ENCODE assay signal across 27 mouse cellular contexts in the genomic region with DNA sequence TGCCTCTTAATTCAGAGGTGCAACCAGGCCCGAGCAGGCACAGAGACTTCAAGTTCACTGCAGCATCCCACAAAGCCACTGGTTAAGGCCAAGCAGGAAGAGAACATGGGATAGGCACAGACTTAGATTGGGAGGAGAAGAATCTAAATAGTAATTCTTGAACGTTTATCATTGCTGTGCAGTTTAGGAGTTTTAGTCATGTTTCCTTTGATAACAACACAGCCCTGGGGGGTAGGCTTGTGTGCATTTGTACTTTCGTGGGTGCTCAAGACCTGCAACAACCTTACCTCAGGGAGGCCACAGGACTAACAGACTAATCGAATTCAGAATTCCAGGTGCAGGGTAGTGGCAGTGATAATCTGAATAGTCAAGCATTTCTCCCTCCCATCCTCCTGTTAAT.
A peak's percentile ranks its signal among the peaks of the same experiment; 100 is the strongest.
DNase-seq lines count a peak whose midpoint lies in the region; ATAC-seq lines count a peak whose summit lies in the region.
"Had no signal": no experiment of that assay in that cellular context is flagged by ENCODE, and none has a peak within 500 bp of the region (broad histone marks: within the 10 kb centered on the region; RNA-seq: fewer than 3 reads in every experiment).

No protein-coding gene starts in this region.

- DNase-seq in MEL-GATA-1-ER (ENCODE audit: extremely low read depth, low read depth): peak; percentile 26
- DNase-seq in liver, embryonic 13.5 days: no peak
- no peak for DNase-seq in adrenal gland, adult 2 months
- DNase-seq in thymus, postnatal 10 days (ENCODE audit: low spot score in 2 of 2): no peak
- no peak for DNase-seq in right cerebral cortex, postnatal 14 days
- DNase-seq: adrenal gland, adult 8-10 months; adrenal gland, postnatal 25 days; cerebellum, adult 18-20 months; cerebellum, adult 9-10 months; cerebellum, postnatal 14 days; gastrocnemius, postnatal 25 days; heart, adult 18-20 months; heart, postnatal 10 days; heart, postnatal 36 days had no signal

- H3K4me3 ChIP-seq in megakaryocyte, embryonic 14.5 days (replicated peaks): peak overlapping the region; percentile 46
- H3K4me3 ChIP-seq in liver, embryonic 13.5 days (replicated peaks): no peak overlapping the region
- H3K4me3 ChIP-seq: embryonic facial prominence, embryonic 12.5 days; embryonic facial prominence, embryonic 15.5 days; heart, embryonic 12.5 days; heart, embryonic 15.5 days; hindbrain, embryonic 10.5 days; hindbrain, embryonic 13.5 days; intestine, embryonic 15.5 days had no signal

- peaks cover 27% of the 10 kb centered on the region for H3K4me1 ChIP-seq in megakaryocyte, embryonic 14.5 days
- peaks cover 6% of the 10 kb centered on the region; the same call in 1 of the 2 replicates for H3K4me1 ChIP-seq in liver, embryonic 13.5 days (replicated peaks)
- H3K4me1 ChIP-seq: embryonic facial prominence, embryonic 12.5 days; heart, embryonic 12.5 days; hindbrain, embryonic 10.5 days; hindbrain, embryonic 13.5 days; intestine, embryonic 15.5 days had no signal

- no peaks in the 10 kb centered on the region for H3K36me3 ChIP-seq in megakaryocyte, embryonic 14.5 days (replicated peaks; ENCODE audit: low read length)
- H3K36me3 ChIP-seq in liver, embryonic 13.5 days: no peaks in the 10 kb centered on the region
- H3K36me3 ChIP-seq: embryonic facial prominence, embryonic 12.5 days; embryonic facial prominence, embryonic 15.5 days; heart, embryonic 12.5 days; heart, embryonic 15.5 days; hindbrain, embryonic 10.5 days; hindbrain, embryonic 13.5 days; intestine, embryonic 15.5 days had no signal

- no peaks in the 10 kb centered on the region for H3K27me3 ChIP-seq in megakaryocyte, embryonic 14.5 days (replicated peaks)
- no peaks in the 10 kb centered on the region for H3K27me3 ChIP-seq in liver, embryonic 13.5 days
- H3K27me3 ChIP-seq: CH12.LX; embryonic facial prominence, embryonic 12.5 days; embryonic facial prominence, embryonic 15.5 days; heart, embryonic 12.5 days; heart, embryonic 15.5 days; hindbrain, embryonic 13.5 days; intestine, embryonic 15.5 days had no signal

- H3K4me2 ChIP-seq in liver, embryonic 13.5 days: no peak overlapping the region
- H3K4me2 ChIP-seq: embryonic facial prominence, embryonic 12.5 days; embryonic facial prominence, embryonic 15.5 days; heart, embryonic 12.5 days; heart, embryonic 15.5 days; hindbrain, embryonic 13.5 days; intestine, embryonic 15.5 days had no signal

- no peak overlapping the region for H3K9ac ChIP-seq in liver, embryonic 13.5 days
- H3K9ac ChIP-seq: embryonic facial prominence, embryonic 12.5 days; embryonic facial prominence, embryonic 15.5 days; heart, embryonic 12.5 days; heart, embryonic 15.5 days; hindbrain, embryonic 13.5 days; intestine, embryonic 15.5 days had no signal

- H3K9me3 ChIP-seq in megakaryocyte, embryonic 14.5 days: no peaks in the 10 kb centered on the region
- H3K9me3 ChIP-seq in liver, embryonic 13.5 days (replicated peaks): no peaks in the 10 kb centered on the region
- H3K9me3 ChIP-seq: embryonic facial prominence, embryonic 12.5 days; embryonic facial prominence, embryonic 15.5 days; G1E; heart, embryonic 12.5 days; heart, embryonic 15.5 days; hindbrain, embryonic 10.5 days; hindbrain, embryonic 13.5 days; intestine, embryonic 15.5 days had no signal

- no peak for ATAC-seq in megakaryocyte, adult 5-6 weeks (ENCODE audit: poor library complexity, severe bottlenecking)
- peak; percentile 57; the same call in 1 of the 2 replicates for ATAC-seq in liver, embryonic 13.5 days (ENCODE audit: low read depth)
- ATAC-seq: forebrain, embryonic 14.5 days; hindbrain, embryonic 16.5 days; intestine, embryonic 15.5 days had no signal

- H3K27ac ChIP-seq in liver, embryonic 13.5 days: no peak overlapping the region
- H3K27ac ChIP-seq: embryonic facial prominence, embryonic 12.5 days; embryonic facial prominence, embryonic 15.5 days; heart, embryonic 15.5 days; hindbrain, embryonic 10.5 days; hindbrain, embryonic 13.5 days; intestine, embryonic 15.5 days had no signal

- WGBS in liver, embryonic 13.5 days (ENCODE audit: insufficient replicate concordance): 26% methylated on average over 4 of the region's 4 CpGs
